Mouse (Mus musculus): ENCODE measurements around the gene Gm10229. TPM values are rescaled to one million over a fixed set of nuclear protein-coding genes. Genes with fewer than 3 reads are reported as not detected.

Gene Gm10229
- not detected in 2 replicates for polyA plus RNA-seq (2015; fragmentation: Nextera tagmentation; extraction: Ambion mirVana)

GRCm38 (mm10) chr16:89014984-89015383 is at the start of gene Gm10229:
Gene Gm10229 (plus strand): TSS chr16:89015284.

GRCm38 (mm10) chr16:89010659-89011058 is 4.4 kb upstream of the Gm10229 start, which contains the start of gene Krtap22-2:
Gene Krtap22-2 (minus strand): TSS chr16:89010759.

GRCm38 (mm10) chr16:89031399-89031798 is 16.3 kb downstream of the Gm10229 start, which contains the start of gene Krtap6-1:
Gene Krtap6-1 (plus strand): TSS chr16:89031699.

GRCm38 (mm10) chr16:89041372-89041771 is 26.3 kb downstream of the Gm10229 start, which contains the start of gene Gm10228:
Gene Gm10228 (minus strand): TSS chr16:89041472.

GRCm38 (mm10) chr16:89047783-89048182 is 32.7 kb downstream of the Gm10229 start, which contains the start of gene Krtap6-5:
Gene Krtap6-5 (minus strand): TSS chr16:89047883.

GRCm38 (mm10) chr16:89063902-89064301 is 48.8 kb downstream of the Gm10229 start, which contains the start of gene 1110025L11Rik:
Gene 1110025L11Rik (minus strand): TSS chr16:89064002.

Other genes with a start within 250 kb of the Gm10229 start
- not detected in 2 replicates for gene 2310057N15Rik, start 241.1 kb upstream of the Gm10229 start, polyA plus RNA-seq (2015; fragmentation: Nextera tagmentation; extraction: Ambion mirVana)
- not detected in 2 replicates for gene Gm5965, start 237.4 kb upstream of the Gm10229 start, polyA plus RNA-seq (2015; fragmentation: Nextera tagmentation; extraction: Ambion mirVana)
- gene Gm20741, start 203.1 kb upstream of the Gm10229 start, polyA plus RNA-seq (2015; fragmentation: Nextera tagmentation; extraction: Ambion mirVana) = not detected in 2 replicates
- not detected in 2 replicates for gene Krtap15, start 195.1 kb upstream of the Gm10229 start, polyA plus RNA-seq (2015; fragmentation: Nextera tagmentation; extraction: Ambion mirVana)
- gene Krtap14, start 189.1 kb upstream of the Gm10229 start, polyA plus RNA-seq (2015; fragmentation: Nextera tagmentation; extraction: Ambion mirVana) = not detected in 2 replicates
- gene Krtap19-1, start 145.9 kb upstream of the Gm10229 start, polyA plus RNA-seq (2015; fragmentation: Nextera tagmentation; extraction: Ambion mirVana) = not detected in 2 replicates
- gene Krtap19-2, start 141.0 kb upstream of the Gm10229 start, polyA plus RNA-seq (2015; fragmentation: Nextera tagmentation; extraction: Ambion mirVana) = not detected in 2 replicates
- not detected in 2 replicates for gene Krtap19-3, start 137.2 kb upstream of the Gm10229 start, polyA plus RNA-seq (2015; fragmentation: Nextera tagmentation; extraction: Ambion mirVana)
- gene Krtap19-4, start 130.2 kb upstream of the Gm10229 start, polyA plus RNA-seq (2015; fragmentation: Nextera tagmentation; extraction: Ambion mirVana) = not detected in 2 replicates
- gene Krtap19-5, start 118.8 kb upstream of the Gm10229 start, polyA plus RNA-seq (2015; fragmentation: Nextera tagmentation; extraction: Ambion mirVana) = not detected in 2 replicates
- not detected in 2 replicates for gene Krtap19-9b, start 83.0 kb upstream of the Gm10229 start, polyA plus RNA-seq (2015; fragmentation: Nextera tagmentation; extraction: Ambion mirVana)
- not detected in 2 replicates for gene Krtap16-3, start 52.4 kb upstream of the Gm10229 start, polyA plus RNA-seq (2015; fragmentation: Nextera tagmentation; extraction: Ambion mirVana)
- gene Krtap22-2, start 4.5 kb upstream of the Gm10229 start, polyA plus RNA-seq (2015; fragmentation: Nextera tagmentation; extraction: Ambion mirVana) = not detected in 2 replicates
- gene Krtap6-1, start 16.4 kb downstream of the Gm10229 start, polyA plus RNA-seq (2015; fragmentation: Nextera tagmentation; extraction: Ambion mirVana) = not detected in 2 replicates
- not detected in 2 replicates for gene Gm10228, start 26.2 kb downstream of the Gm10229 start, polyA plus RNA-seq (2015; fragmentation: Nextera tagmentation; extraction: Ambion mirVana)
- gene Krtap6-5, start 32.6 kb downstream of the Gm10229 start, polyA plus RNA-seq (2015; fragmentation: Nextera tagmentation; extraction: Ambion mirVana) = not detected in 2 replicates
- gene 1110025L11Rik, start 48.7 kb downstream of the Gm10229 start, polyA plus RNA-seq (2015; fragmentation: Nextera tagmentation; extraction: Ambion mirVana) = not detected in 2 replicates
- not detected in 2 replicates for gene Krtap6-3, start 68.7 kb downstream of the Gm10229 start, polyA plus RNA-seq (2015; fragmentation: Nextera tagmentation; extraction: Ambion mirVana)
- not detected in 2 replicates for gene Gm6358, start 125.6 kb downstream of the Gm10229 start, polyA plus RNA-seq (2015; fragmentation: Nextera tagmentation; extraction: Ambion mirVana)
- not detected in 2 replicates for gene Gm10061, start 135.8 kb downstream of the Gm10229 start, polyA plus RNA-seq (2015; fragmentation: Nextera tagmentation; extraction: Ambion mirVana)
- gene Gm9789, start 142.7 kb downstream of the Gm10229 start, polyA plus RNA-seq (2015; fragmentation: Nextera tagmentation; extraction: Ambion mirVana) = not detected in 2 replicates
- gene Gm7735, start 154.2 kb downstream of the Gm10229 start, polyA plus RNA-seq (2015; fragmentation: Nextera tagmentation; extraction: Ambion mirVana) = not detected in 2 replicates
- not detected in 2 replicates for gene 1110057P08Rik, start 159.5 kb downstream of the Gm10229 start, polyA plus RNA-seq (2015; fragmentation: Nextera tagmentation; extraction: Ambion mirVana)
- not detected in 2 replicates for gene Krtap20-2, start 190.6 kb downstream of the Gm10229 start, polyA plus RNA-seq (2015; fragmentation: Nextera tagmentation; extraction: Ambion mirVana)